Mouse (Mus musculus): ENCODE results near the gene Tmem184b. TPM values are rescaled to one million over a fixed set of nuclear protein-coding genes. Genes with fewer than 3 reads are reported as not detected.

Tmem184b gene
- total RNA-seq, 2 experiments from 2014 or later: 57.2 to 67.5 TPM

GRCm38 (mm10) chr15:79403763-79404210 is 418 bp upstream of the Tmem184b start:
- DNase-seq (ENCODE audit: low spot score in 2 of 2): no peak
- intact Hi-C loops (cut with DNase I): loop anchor here (1.0 to 5.0 kb wide), 4 partner anchors 24 to 64 kb away; no protein-coding TSS in a partner anchor

- intact Hi-C loops (cut with DNase I): loop anchor here (2.0 to 5.0 kb wide), 3 partner anchors 31 to 65 kb away; no protein-coding TSS in a partner anchor
- no peak for DNase-seq (ENCODE audit: low spot score in 2 of 2)
Observed at GRCm38 (mm10) chr15:79402176-79402575, 1.2 kb downstream of the Tmem184b start.

- intact Hi-C loops (cut with DNase I): loop anchor here (5.0 kb wide), 1 partner anchor 66 kb away; no protein-coding TSS in a partner anchor
- peak in 1 of 2 experiments; percentile 34 for DNase-seq (ENCODE audit: low spot score in 2 of 2)
Observed at GRCm38 (mm10) chr15:79400975-79401365, 2.4 kb downstream of the Tmem184b start.

- intact Hi-C loops (cut with DNase I): loop anchor here (5.0 kb wide), 1 partner anchor 67 kb away; no protein-coding TSS in a partner anchor
- no peak for DNase-seq (ENCODE audit: low spot score in 2 of 2)
Observed at GRCm38 (mm10) chr15:79400134-79400974, 3.0 kb downstream of the Tmem184b start.

GRCm38 (mm10) chr15:79399231-79400052 is 3.9 kb downstream of the Tmem184b start:
- no peak for DNase-seq (ENCODE audit: low spot score in 2 of 2)
- intact Hi-C loops (cut with DNase I): loop anchor here (5.0 kb wide), 1 partner anchor 68 kb away; no protein-coding TSS in a partner anchor

GRCm38 (mm10) chr15:79396736-79397135 is 6.6 kb downstream of the Tmem184b start:
- no peak for DNase-seq (ENCODE audit: low spot score in 2 of 2)
- intact Hi-C loops (cut with DNase I): no loop called here

GRCm38 (mm10) chr15:79395281-79395680 is 8.1 kb downstream of the Tmem184b start:
- DNase-seq (ENCODE audit: low spot score in 2 of 2): no peak
- intact Hi-C loops (cut with DNase I): no loop called here

GRCm38 (mm10) chr15:79394842-79395241 is 8.5 kb downstream of the Tmem184b start:
- intact Hi-C loops (cut with DNase I): no loop called here
- DNase-seq (ENCODE audit: low spot score in 2 of 2): no peak

GRCm38 (mm10) chr15:79393101-79393500 is 10.3 kb downstream of the Tmem184b start:
- intact Hi-C loops (cut with DNase I): no loop called here
- no peak for DNase-seq (ENCODE audit: low spot score in 2 of 2)

- intact Hi-C loops (cut with DNase I): no loop called here
- DNase-seq (ENCODE audit: low spot score in 2 of 2): no peak
Observed at GRCm38 (mm10) chr15:79392527-79392926, 10.8 kb downstream of the Tmem184b start.

GRCm38 (mm10) chr15:79391447-79392093 is 11.8 kb downstream of the Tmem184b start:
- peak in 1 of 2 experiments; percentile 58 for DNase-seq (ENCODE audit: low spot score in 2 of 2)
- intact Hi-C loops (cut with DNase I): no loop called here

- intact Hi-C loops (cut with DNase I): no loop called here
- no peak for DNase-seq (ENCODE audit: low spot score in 2 of 2)
Observed at GRCm38 (mm10) chr15:79390434-79390833, 12.9 kb downstream of the Tmem184b start.

GRCm38 (mm10) chr15:79388171-79388570 is 15.2 kb downstream of the Tmem184b start:
- intact Hi-C loops (cut with DNase I): no loop called here
- no peak for DNase-seq (ENCODE audit: low spot score in 2 of 2)

- DNase-seq (ENCODE audit: low spot score in 2 of 2): no peak
- intact Hi-C loops (cut with DNase I): no loop called here
Observed at GRCm38 (mm10) chr15:79387611-79388010, 15.8 kb downstream of the Tmem184b start.

GRCm38 (mm10) chr15:79387081-79387480 is 16.3 kb downstream of the Tmem184b start:
- no peak for DNase-seq (ENCODE audit: low spot score in 2 of 2)
- intact Hi-C loops (cut with DNase I): no loop called here

- no peak for DNase-seq (ENCODE audit: low spot score in 2 of 2)
- intact Hi-C loops (cut with DNase I): loop anchor here (5.0 kb wide), 1 partner anchor 86 kb away; no protein-coding TSS in a partner anchor
Observed at GRCm38 (mm10) chr15:79381644-79382043, 21.7 kb downstream of the Tmem184b start.

GRCm38 (mm10) chr15:79380468-79381444 is 22.6 kb downstream of the Tmem184b start:
- intact Hi-C loops (cut with DNase I): loop anchor here (5.0 kb wide), 1 partner anchor 87 kb away; no protein-coding TSS in a partner anchor

GRCm38 (mm10) chr15:79379658-79380057 is 23.7 kb downstream of the Tmem184b start:
- no peak for DNase-seq (ENCODE audit: low spot score in 2 of 2)
- intact Hi-C loops (cut with DNase I): loop anchor here (5.0 kb wide), 1 partner anchor 88 kb away; no protein-coding TSS in a partner anchor

More at GRCm38 (mm10) chr15:79380468-79381444, 22.6 kb downstream of the Tmem184b start:
- DNase-seq (ENCODE audit: low spot score in 2 of 2): peak; percentile 69 to 86

All from left cerebral cortex, postnatal 25 days (tissue).